Mouse (Mus musculus) midbrain, postnatal 0 days (tissue): ENCODE data around the gene Prr12. TPM values are rescaled to one million over a fixed set of nuclear protein-coding genes. Genes with fewer than 3 reads are reported as not detected.
A peak's percentile ranks its signal among the peaks of the same experiment; 100 is the strongest.

Experiments
- ATAC-seq: fragments of 200-750 bp; cut with Nextera tagmentation; 2 replicates; pipeline ENCODE4 v1.8.0; 2017; ENCODE audit warnings: moderate number of reproducible peaks, mild to moderate bottlenecking, moderate TSS enrichment, moderate library complexity; ENCODE audit not compliant: low FRiP score
- DNase-seq: peaks from one replicate; pipeline ENCODE4 v3.0.0-alpha.2; 2015; ENCODE audit warnings: low spot score
- H3K27ac ChIP-seq: fragments of 300-500 bp; sonication (generic); 2 replicates; pipeline ENCODE4 v1.5.1; 2014; ENCODE audit warnings: low read depth, mild to moderate bottlenecking, low read length, mixed read lengths
- H3K27me3 ChIP-seq: fragments of 300-500 bp; sonication (generic); 2 replicates; pipeline ENCODE4 v1.6.1; 2014; ENCODE audit warnings: low read length, control low read depth, mixed read lengths; ENCODE audit not compliant: insufficient read depth
- H3K36me3 ChIP-seq: fragments of 300-500 bp; sonication (generic); 2 replicates; pipeline ENCODE4 v1.6.1; 2014; ENCODE audit warnings: low read length, control low read depth, mixed read lengths; ENCODE audit not compliant: insufficient read depth
- H3K4me1 ChIP-seq: fragments of 300-500 bp; sonication (generic); 2 replicates; pipeline ENCODE4 v1.6.1; 2014; ENCODE audit warnings: mild to moderate bottlenecking, control low read depth, antibody characterized with exemption, low read length, mixed read lengths; ENCODE audit not compliant: insufficient read depth
- H3K4me2 ChIP-seq: fragments of 300-500 bp; sonication (generic); 2 replicates; pipeline ENCODE4 v1.6.1; 2014; ENCODE audit warnings: low read depth, mild to moderate bottlenecking, low read length, mixed read lengths; ENCODE audit not compliant: poor library complexity, severe bottlenecking
- H3K4me3 ChIP-seq: fragments of 300-500 bp; sonication (generic); 2 replicates; pipeline ENCODE4 v1.5.1; 2014; ENCODE audit warnings: low read depth, mild to moderate bottlenecking, low read length, moderate library complexity
- H3K9ac ChIP-seq: fragments of 300-500 bp; sonication (generic); replicated peaks from 2 replicates; pipeline ENCODE4 v1.6.1; 2014; ENCODE audit warnings: mild to moderate bottlenecking, low read length, moderate library complexity, mixed read lengths; ENCODE audit not compliant: poor library complexity, severe bottlenecking
- H3K9me3 ChIP-seq: fragments of 300-500 bp; sonication (generic); 2 replicates; pipeline ENCODE4 v1.6.1; 2016; ENCODE audit warnings: low read length, control low read depth
- CTCF ChIP-seq: IDR thresholded peaks from 2 replicates; pipeline ENCODE4 v1.5.1; 2016; ENCODE audit warnings: antibody characterized with exemption, mild to moderate bottlenecking
- WGBS: fragments of 180-500 bp; shearing (Covaris S2); extraction: QIAGEN DNeasy Blood & Tissue Kit; methylation state at CpG from one replicate; pipeline ENCODE4 v1.1.7; 2014; 5-methylcytosine and 5-hydroxymethylcytosine counted together
- polyA plus RNA-seq: library from polyadenylated mRNA; unstranded; fragments of >200 nt; fragmentation: Nextera tagmentation; extraction: Ambion mirVana; gene quantifications from 2 replicates; pipeline ENCODE4 v1.2.1, GENCODE M21; 2015
- total RNA-seq: library from RNA; depleted of rRNA; stranded (reverse); fragments of >200 nt; gene quantifications from 2 replicates; pipeline ENCODE4 v1.2.3, GENCODE M21; 2014

Prr12 gene
- total and polyA plus RNA-seq, 2 experiments from 2014 or later: 8.8 to 17.9 TPM

DNA sequence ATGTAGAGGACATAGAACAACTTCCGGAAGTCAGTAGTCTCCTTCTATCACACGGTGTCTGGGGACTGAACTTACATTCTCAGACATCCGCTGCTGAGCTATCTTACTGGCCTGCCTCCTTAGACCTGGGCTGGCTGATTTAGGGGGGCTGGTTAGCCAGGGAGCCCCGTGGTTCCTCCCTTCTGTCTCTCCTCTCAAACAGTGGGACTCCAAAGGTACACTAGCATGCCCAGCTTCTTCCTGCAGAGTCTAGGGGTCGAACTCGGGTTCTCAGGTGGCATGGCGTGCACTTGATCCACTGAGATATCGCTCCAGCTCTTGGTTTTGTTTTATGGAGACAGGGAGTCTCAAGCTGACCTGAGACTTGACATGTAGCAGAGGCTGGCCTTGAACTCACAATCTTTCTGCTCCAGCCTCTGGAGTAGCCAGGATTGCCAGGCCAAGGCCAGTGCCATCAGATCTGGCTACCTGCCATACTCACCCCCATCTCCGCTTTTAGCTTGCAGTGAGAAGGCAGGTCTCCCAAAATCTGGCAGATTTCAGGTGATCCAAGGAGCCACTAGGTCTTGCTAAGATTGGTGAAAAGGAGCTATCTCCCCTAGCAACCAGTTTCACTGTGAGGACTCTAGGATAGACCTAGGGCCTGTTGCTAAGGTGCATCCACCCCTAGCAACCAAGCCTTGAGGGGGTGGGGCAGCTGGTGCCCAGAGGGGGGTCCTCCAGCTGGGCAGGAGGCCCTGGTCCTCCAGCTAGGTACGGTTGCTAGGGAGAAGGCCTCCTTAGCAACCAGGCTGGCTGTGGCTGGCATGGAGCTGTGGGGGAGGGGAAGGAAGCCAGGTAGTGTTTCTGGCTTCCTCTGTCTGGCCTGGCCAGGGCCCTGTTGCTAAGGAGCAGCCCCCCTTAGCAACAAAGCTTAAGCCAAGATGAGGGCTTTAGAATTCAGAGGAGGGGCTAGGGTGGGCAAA is 6.2 kb upstream of the Prr12 start:
- Histone ChIP-seq H3K4me2 (0 out of 2 replicates have a peak overlapping the region, but pooled peaks have one; percentile 6), H3K27me3 (no peaks in the 10 kb centered on the region), H3K4me1 (peaks cover 18% of the 10 kb centered on the region; the same call in 1 of the 2 replicates), H3K36me3 (no peaks in the 10 kb centered on the region), H3K9ac (peak overlapping the region; percentile 33; the same call in 1 of the 2 replicates), H3K4me3 (no peak overlapping the region), H3K9me3 (no peaks in the 10 kb centered on the region), H3K27ac (peak overlapping the region; percentile 87)
- WGBS: 72% methylated on average over 10 of the region's 10 CpGs
- TF ChIP-seq CTCF: no peak
- peak; percentile 54 for ATAC-seq
- peak; percentile 70 for DNase-seq

DNA sequence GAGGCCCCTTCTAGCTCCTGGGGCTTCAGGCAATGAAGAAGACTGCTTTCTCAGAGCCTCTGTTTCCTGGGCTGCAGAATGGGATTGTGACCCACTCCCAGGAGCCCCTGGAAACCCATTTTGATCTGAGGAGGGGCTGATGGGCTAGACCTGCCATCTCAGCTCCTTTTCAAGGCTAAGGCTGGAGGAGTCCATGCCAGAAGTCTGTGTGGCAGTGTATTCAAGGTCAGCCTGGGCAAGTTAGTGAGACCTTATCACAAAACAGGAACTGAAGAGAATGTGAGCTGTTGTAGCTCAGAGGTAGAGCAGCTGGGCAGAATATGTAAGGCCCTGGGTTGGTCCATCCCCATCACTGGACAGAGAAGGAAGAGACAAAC is 4.3 kb upstream of the Prr12 start:
- no peak for TF ChIP-seq CTCF
- Histone ChIP-seq H3K9ac (no peak overlapping the region), H3K27ac (no peak overlapping the region), H3K4me1 (peaks cover 18% of the 10 kb centered on the region; the same call in 1 of the 2 replicates), H3K4me2 (no peak overlapping the region), H3K9me3 (no peaks in the 10 kb centered on the region), H3K36me3 (no peaks in the 10 kb centered on the region), H3K4me3 (no peak overlapping the region), H3K27me3 (no peaks in the 10 kb centered on the region)
- ATAC-seq (no peak), DNase-seq (no peak)

DNA sequence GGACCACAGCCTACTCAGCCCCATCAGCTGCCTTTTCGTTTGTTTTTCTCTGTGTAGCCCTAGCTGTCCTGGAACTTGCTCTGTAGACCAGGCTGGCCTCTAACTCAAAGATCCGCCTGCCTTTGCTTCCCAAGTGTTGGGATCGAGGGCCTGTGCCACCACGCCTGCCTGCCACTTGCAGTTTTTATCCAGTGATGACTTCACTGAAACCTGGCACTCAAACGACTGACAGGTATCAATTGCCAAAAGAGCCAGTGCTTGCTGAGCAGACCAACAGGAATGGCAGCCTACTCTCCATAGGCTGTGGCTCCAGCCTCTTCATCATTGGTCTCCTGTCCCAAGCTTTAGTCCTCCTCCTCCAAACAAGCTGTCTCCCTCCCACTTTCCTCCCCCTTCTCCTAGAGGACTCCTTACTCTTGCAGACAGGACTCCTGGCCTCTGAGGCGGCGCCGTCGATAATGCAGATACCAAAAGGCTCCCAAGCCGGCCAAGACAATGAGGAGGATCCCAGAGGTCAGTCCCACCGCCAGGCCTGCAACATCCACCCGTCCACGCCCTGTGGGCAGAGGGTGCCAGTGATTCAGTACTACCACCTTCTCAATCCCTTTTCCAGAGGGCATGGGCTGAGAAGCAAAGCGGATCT is 3.8 kb upstream of the Prr12 start:
- Histone ChIP-seq H3K4me3 (no peak overlapping the region), H3K4me1 (peaks cover 14% of the 10 kb centered on the region; the same call in 1 of the 2 replicates), H3K27ac (no peak overlapping the region), H3K9me3 (no peaks in the 10 kb centered on the region), H3K4me2 (no peak overlapping the region), H3K36me3 (no peaks in the 10 kb centered on the region), H3K9ac (no peak overlapping the region), H3K27me3 (no peaks in the 10 kb centered on the region)
- WGBS: 62% methylated on average over 14 of the region's 14 CpGs
- no peak for TF ChIP-seq CTCF
- DNase-seq (no peak), ATAC-seq (no peak)

DNA sequence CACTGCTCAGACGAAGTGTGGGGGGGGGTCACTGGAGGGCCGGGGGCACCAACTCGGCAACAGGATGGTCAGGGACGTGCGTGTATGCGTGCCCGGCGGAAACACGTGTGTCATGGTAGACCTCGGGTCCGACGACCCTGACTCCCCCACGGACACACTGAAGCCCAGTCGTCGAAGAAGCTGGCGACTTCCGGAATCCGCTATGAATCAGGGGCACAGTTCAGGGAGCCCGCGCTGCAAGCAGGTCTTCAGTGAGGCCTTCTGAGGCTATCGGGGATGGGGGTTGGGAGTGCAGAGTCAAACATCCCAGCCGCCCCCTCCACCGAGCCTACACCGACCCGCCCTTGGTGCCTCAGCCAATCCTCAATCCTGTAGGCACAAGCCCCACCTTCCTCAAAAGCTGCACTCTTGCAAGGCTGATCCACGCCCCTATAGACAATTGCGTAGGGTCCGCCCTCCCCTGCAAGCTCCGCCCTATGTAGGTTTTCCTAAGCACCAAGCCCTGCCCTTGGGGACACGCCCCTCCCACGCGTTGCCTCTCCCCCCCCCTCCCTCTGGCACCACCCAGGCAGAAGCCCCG is 1.3 kb upstream of the Prr12 start:
- Histone ChIP-seq H3K4me3 (peak overlapping the region; percentile 81), H3K4me1 (peaks cover 8% of the 10 kb centered on the region; the same call in 1 of the 2 replicates), H3K27ac (peak overlapping the region; percentile 99), H3K27me3 (no peaks in the 10 kb centered on the region), H3K9ac (peak overlapping the region; percentile 96), H3K36me3 (peaks cover 12% of the 10 kb centered on the region), H3K9me3 (no peaks in the 10 kb centered on the region), H3K4me2 (peak overlapping the region; percentile 93)
- TF ChIP-seq CTCF: no peak
- 0% methylated on average over 32 of the region's 33 CpGs for WGBS
- peak; percentile 97 for DNase-seq
- ATAC-seq: peak; percentile 85

DNA sequence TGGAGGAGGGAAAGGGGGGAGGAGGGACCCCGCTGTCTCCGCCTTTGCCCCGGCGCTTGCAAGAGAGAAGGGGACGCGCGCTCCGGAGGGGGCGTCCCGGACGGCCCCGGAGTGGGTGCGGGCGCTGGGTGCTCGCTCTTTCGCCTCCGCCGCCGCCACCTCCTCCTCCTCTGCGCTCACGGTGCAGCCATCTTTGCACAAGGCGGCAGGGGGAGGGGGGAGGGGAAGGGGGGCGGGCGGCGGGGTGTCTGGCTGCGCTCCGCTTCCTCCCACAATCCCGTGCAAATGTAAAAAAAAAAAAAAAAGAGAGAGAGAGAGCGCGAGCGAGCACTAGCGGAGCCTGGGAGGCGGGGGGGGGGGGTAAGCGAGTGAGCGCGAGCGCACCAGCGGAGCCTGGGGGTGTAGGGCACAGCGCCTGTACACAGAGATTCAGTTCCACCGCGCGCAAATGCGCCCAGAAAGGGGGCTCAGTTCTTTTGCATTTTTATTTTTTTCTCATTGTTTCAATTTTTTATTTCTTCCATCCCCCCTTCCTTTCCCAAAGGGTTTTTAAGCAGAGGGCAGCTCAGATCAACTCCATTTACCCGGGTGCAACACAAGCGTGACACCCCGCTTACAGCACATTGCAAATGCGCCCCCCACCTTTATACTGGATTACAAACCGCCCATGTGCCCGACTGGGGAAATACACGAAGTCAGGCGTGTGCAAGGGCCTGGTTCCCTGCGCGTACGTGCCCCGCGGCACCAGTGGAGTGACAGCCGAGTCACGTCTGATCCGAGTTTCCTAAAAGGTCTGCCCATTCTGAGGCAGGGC is 643 bp upstream of the Prr12 start:
- Histone ChIP-seq H3K9ac (peak overlapping the region; percentile 96), H3K27me3 (no peaks in the 10 kb centered on the region), H3K4me3 (peak overlapping the region; percentile 81), H3K9me3 (no peaks in the 10 kb centered on the region), H3K36me3 (peaks cover 19% of the 10 kb centered on the region), H3K4me2 (peak overlapping the region; percentile 93), H3K27ac (peak overlapping the region; percentile 99), H3K4me1 (peaks cover 4% of the 10 kb centered on the region; the same call in 1 of the 2 replicates)
- WGBS: 2% methylated on average over 26 of the region's 59 CpGs
- DNase-seq: peak; percentile 85
- TF ChIP-seq CTCF: no peak
- peak; percentile 45 for ATAC-seq
